Mouse (Mus musculus): ENCODE measurements around the gene Mapkbp1. TPM values are rescaled to one million over a fixed set of nuclear protein-coding genes. Genes with fewer than 3 reads are reported as not detected.
A peak's percentile ranks its signal among the peaks of the same experiment; 100 is the strongest.

Gene Mapkbp1
- polyA plus RNA-seq, 1 experiment from 2014 or later, result 2.8 TPM

DNA sequence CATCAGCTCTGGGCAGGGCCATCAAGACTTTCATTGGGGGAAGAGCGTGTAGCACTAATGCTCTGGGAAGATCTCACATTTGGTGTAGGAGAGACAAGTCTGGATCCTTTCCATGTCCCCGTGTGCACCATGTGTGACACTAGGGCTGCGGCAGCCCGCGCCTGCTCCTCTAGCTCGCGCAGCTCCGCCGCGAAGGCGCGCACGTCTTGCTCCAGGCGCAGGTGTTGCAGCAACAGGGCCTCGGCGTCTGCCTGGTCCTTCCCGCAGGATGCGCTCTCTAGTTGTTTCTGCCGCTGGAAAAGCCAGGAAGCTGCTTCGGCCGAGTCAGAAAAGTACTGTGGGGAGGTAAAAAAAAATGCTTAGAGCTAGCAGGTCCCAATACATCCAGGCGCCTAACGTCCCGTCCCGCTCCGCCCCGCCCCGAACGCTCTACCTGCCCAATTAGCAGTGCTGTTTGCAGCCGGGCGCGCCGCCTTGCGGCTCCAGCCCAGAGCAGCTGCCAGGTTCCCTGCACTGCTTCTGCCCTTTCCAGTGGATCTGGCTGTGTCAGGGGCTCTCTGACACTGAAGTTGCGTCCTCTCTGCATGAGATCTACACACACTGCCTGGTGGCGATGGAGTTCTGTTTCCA is 103.7 kb downstream of the Mapkbp1 start:
- H3K9me3 ChIP-seq, result no peaks in the 10 kb centered on the region
- no peak overlapping the region for H3K27ac ChIP-seq
- no peaks in the 10 kb centered on the region for H3K36me3 ChIP-seq
- no peak overlapping the region for H3K9ac ChIP-seq
- peaks cover 6% of the 10 kb centered on the region; the same call in 1 of the 2 replicates for H3K27me3 ChIP-seq (replicated peaks)
- ATAC-seq (ENCODE audit: insufficient read depth, low FRiP score, low read depth), result peak; percentile 71
- peak overlapping the region; percentile 76 for H3K4me2 ChIP-seq
- H3K4me1 ChIP-seq, result peaks cover 6% of the 10 kb centered on the region; the same call in 1 of the 2 replicates
- H3K4me3 ChIP-seq (replicated peaks), result peak overlapping the region; percentile 35
- whole genome bisulfite sequencing, result 3% methylated on average over 36 of the region's 36 CpGs

Small RNA genes lying within 50 kb of the gene (microRNA-seq; reads per million reads assigned to microRNA genes)
- not detected for gene Mir7665

Other genes starting within 250 kb of the Mapkbp1 start
- gene Itpka, start 230.4 kb upstream of the Mapkbp1 start, polyA plus RNA-seq (2015; fragmentation: Nextera tagmentation; extraction: Ambion mirVana), result 9.8 and 10.2 TPM in 2 replicates
- gene Ltk, start 212.3 kb upstream of the Mapkbp1 start, polyA plus RNA-seq (2015; fragmentation: Nextera tagmentation; extraction: Ambion mirVana), result 2.1 and 2.7 TPM in 2 replicates
- 25.3 and 29.5 TPM in 2 replicates for gene Rpap1, start 185.2 kb upstream of the Mapkbp1 start, polyA plus RNA-seq (2015; fragmentation: Nextera tagmentation; extraction: Ambion mirVana)
- 23.0 and 23.6 TPM in 2 replicates for gene Tyro3, start 175.0 kb upstream of the Mapkbp1 start, polyA plus RNA-seq (2015; fragmentation: Nextera tagmentation; extraction: Ambion mirVana)
- gene Mga, start 75.5 kb upstream of the Mapkbp1 start, polyA plus RNA-seq (2015; fragmentation: Nextera tagmentation; extraction: Ambion mirVana), result 23.3 and 24.5 TPM in 2 replicates
- 15.0 and 17.2 TPM in 2 replicates for gene Jmjd7, start 54.8 kb downstream of the Mapkbp1 start, polyA plus RNA-seq (2015; fragmentation: Nextera tagmentation; extraction: Ambion mirVana)
- 2.2 and 3.4 TPM in 2 replicates for gene Gm28042, start 54.8 kb downstream of the Mapkbp1 start, polyA plus RNA-seq (2015; fragmentation: Nextera tagmentation; extraction: Ambion mirVana)
- gene Pla2g4b, start 60.7 kb downstream of the Mapkbp1 start, polyA plus RNA-seq (2015; fragmentation: Nextera tagmentation; extraction: Ambion mirVana), result 1.2 and 1.5 TPM in 2 replicates
- 43.4 and 56.0 TPM in 2 replicates for gene Ehd4, start 181.9 kb downstream of the Mapkbp1 start, polyA plus RNA-seq (2015; fragmentation: Nextera tagmentation; extraction: Ambion mirVana)

Measured in stomach, embryonic 15.5 days (tissue).